Mouse (Mus musculus) left cerebral cortex, adult 8-10 months (tissue): ENCODE data around the gene Ccsap. TPM values are rescaled to one million over a fixed set of nuclear protein-coding genes. Genes with fewer than 3 reads are reported as not detected.
"Not testable (repeated sequence)": the region's sequence is repeated elsewhere in the genome, so short reads cannot be mapped to it uniquely, and the experiment has no call there.

Source experiments
- DNase-seq, 2 experiments: peaks; one replicate each; pipeline ENCODE4 v3.0.0; 2022; ENCODE audit warnings: low spot score in 2 of 2
- total RNA-seq, 4 experiments: library from RNA; stranded (reverse); gene quantifications; 2 replicates each; pipeline ENCODE4 v1.2.4; 2022

Ccsap gene
- total RNA-seq, 4 experiments from 2014 or later: 56.8 to 64.8 (median 62.6) TPM

- no peak for DNase-seq
Measured at GRCm38 (mm10) chr8:123838496-123838895, 21.5 kb downstream of the Ccsap start.

- DNase-seq: peak in 1 of 2 experiments; percentile 65
Measured at GRCm38 (mm10) chr8:123836354-123836753, 23.7 kb downstream of the Ccsap start.

GRCm38 (mm10) chr8:123835451-123835850 lies 24.6 kb downstream of the Ccsap start:
- peak in 1 of 2 experiments; percentile 63 for DNase-seq

GRCm38 (mm10) chr8:123832757-123833156 lies 27.3 kb downstream of the Ccsap start:
- no peak for DNase-seq

- DNase-seq: no peak
Measured at GRCm38 (mm10) chr8:123827523-123827922, 32.5 kb downstream of the Ccsap start.

- DNase-seq: no peak
Measured at GRCm38 (mm10) chr8:123826758-123827157, 33.3 kb downstream of the Ccsap start.

- DNase-seq: no peak
Measured at GRCm38 (mm10) chr8:123826001-123826400, 34.0 kb downstream of the Ccsap start.

- no peak for DNase-seq
Measured at GRCm38 (mm10) chr8:123823532-123824123, 36.4 kb downstream of the Ccsap start.

- DNase-seq: no peak
Measured at GRCm38 (mm10) chr8:123823111-123823510, 36.9 kb downstream of the Ccsap start.

GRCm38 (mm10) chr8:123820780-123821179 lies 39.2 kb downstream of the Ccsap start:
- no peak for DNase-seq

- DNase-seq: no peak
Measured at GRCm38 (mm10) chr8:123819683-123820610, 40.1 kb downstream of the Ccsap start.

GRCm38 (mm10) chr8:123817747-123818146 lies 42.3 kb downstream of the Ccsap start:
- no peak for DNase-seq

- no peak for DNase-seq
Measured at GRCm38 (mm10) chr8:123816939-123817338, 43.1 kb downstream of the Ccsap start.

GRCm38 (mm10) chr8:123815325-123815724 lies 44.7 kb downstream of the Ccsap start:
- no peak for DNase-seq

- no peak for DNase-seq
Measured at GRCm38 (mm10) chr8:123813892-123814266, 46.1 kb downstream of the Ccsap start.

- no peak for DNase-seq
Measured at GRCm38 (mm10) chr8:123813173-123813891, 46.7 kb downstream of the Ccsap start.

- DNase-seq: no peak
Measured at GRCm38 (mm10) chr8:123812227-123812626, 47.8 kb downstream of the Ccsap start.

GRCm38 (mm10) chr8:123809342-123809741 lies 50.7 kb downstream of the Ccsap start:
- not testable (repeated sequence) for DNase-seq

GRCm38 (mm10) chr8:123808671-123809070 lies 51.3 kb downstream of the Ccsap start:
- DNase-seq: no peak

GRCm38 (mm10) chr8:123807852-123808573 lies 52.0 kb downstream of the Ccsap start:
- DNase-seq: no peak

- no peak for DNase-seq
Measured at GRCm38 (mm10) chr8:123807024-123807431, 53.0 kb downstream of the Ccsap start.
